Mouse (Mus musculus): ENCODE measurements at regions not wholly inside any gene's neighbourhood (a gene's known extent, or its start where the extent isn't known, plus 50 kb on each side); places are given as distances from the start of the nearest gene placed in this dataset.

DNA sequence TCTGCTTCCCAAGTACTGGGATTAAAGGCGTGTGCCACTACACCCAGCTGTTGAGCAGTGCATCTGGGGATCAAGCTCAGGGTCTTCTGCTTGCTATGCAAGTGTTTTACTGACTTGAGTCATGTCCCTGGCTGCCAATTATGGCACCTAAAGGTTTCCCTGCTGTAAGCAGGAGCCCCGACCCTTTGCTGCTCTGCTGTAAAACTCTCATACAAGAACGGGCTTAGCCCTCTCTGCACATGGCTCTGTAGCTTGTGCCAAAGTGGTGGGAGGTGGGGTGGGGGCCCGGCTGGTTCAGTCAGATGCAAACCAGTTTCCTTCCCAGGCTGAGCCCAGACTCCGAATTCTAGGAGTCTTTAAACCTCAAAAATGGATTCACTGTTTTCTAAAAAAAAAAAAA is 281.6 kb upstream of the Tbx3 start:
- no peak overlapping the region for H3K27ac ChIP-seq
- 68% methylated on average over 5 of the region's 5 CpGs for WGBS

DNA sequence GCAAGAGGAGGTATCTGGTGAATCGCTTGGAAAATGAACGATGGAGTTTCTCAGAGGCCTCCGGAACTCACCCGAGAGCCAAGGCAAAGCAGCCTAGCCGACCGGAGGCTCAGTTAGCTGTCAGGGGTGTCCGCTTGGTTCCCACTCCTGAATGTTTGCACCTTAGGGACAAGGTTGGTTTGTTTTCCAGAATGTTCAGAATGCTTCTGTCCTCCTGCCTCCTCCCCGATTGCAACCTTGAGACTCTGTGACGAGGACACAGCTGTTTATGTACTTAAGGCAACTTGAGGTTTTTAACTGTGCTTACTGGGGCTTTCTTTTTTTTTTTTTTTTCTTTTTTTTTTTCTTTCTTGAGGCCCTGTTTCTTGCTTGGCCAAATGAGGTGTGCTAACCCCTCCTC is 281.1 kb upstream of the Tbx3 start:
- H3K4me2 ChIP-seq (replicated peaks): no peak overlapping the region

More for the DNA sequence above, 281.6 kb upstream of the Tbx3 start:
- H3K27me3 ChIP-seq: no peaks in the 10 kb centered on the region
- no peak for ATAC-seq (ENCODE audit: insufficient number of reproducible peaks, insufficient read depth, low FRiP score, low TSS enrichment)
- no peaks in the 10 kb centered on the region for H3K36me3 ChIP-seq
- H3K9ac ChIP-seq: no peak overlapping the region
- no peaks in the 10 kb centered on the region for H3K9me3 ChIP-seq
- H3K4me3 ChIP-seq: no peak overlapping the region
- H3K4me1 ChIP-seq: peaks cover 4% of the 10 kb centered on the region; the same call in 1 of the 2 replicates
- no peak overlapping the region for H3K4me2 ChIP-seq (replicated peaks)

DNA sequence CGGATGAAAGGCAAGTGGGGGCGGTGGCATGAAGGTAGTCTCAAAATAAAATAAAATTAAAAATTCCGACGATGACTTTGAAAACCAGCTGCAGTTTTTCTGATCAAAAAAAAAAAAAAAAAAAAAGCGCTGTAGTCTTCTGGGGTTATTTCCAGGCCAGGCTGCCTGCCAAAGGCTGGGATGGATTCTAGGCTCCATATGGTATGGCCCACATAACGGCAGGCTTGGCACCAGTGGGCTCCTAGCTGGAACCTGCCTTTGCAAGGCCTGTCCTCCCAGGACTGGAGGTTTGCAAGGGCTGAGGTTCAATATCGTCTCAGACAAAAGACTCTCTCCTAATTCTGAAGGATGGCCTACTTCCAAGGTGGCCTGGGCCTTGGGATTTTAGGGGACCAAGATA is 280.6 kb upstream of the Tbx3 start:
- Histone ChIP-seq H3K27ac (no peak overlapping the region), H3K4me1 (peaks cover 4% of the 10 kb centered on the region; the same call in 1 of the 2 replicates), H3K4me3 (no peak overlapping the region), H3K27me3 (no peaks in the 10 kb centered on the region), H3K9ac (no peak overlapping the region), H3K9me3 (no peaks in the 10 kb centered on the region), H3K36me3 (no peaks in the 10 kb centered on the region), H3K4me2 (replicated peaks) (no peak overlapping the region)
- no peak for ATAC-seq (ENCODE audit: insufficient number of reproducible peaks, insufficient read depth, low FRiP score, low TSS enrichment)
- 79% methylated on average over 7 of the region's 7 CpGs for WGBS

More for the DNA sequence above, 281.1 kb upstream of the Tbx3 start:
- Histone ChIP-seq H3K27me3 (no peaks in the 10 kb centered on the region), H3K27ac (no peak overlapping the region), H3K36me3 (no peaks in the 10 kb centered on the region), H3K9ac (no peak overlapping the region), H3K4me3 (no peak overlapping the region), H3K4me1 (peaks cover 4% of the 10 kb centered on the region; the same call in 1 of the 2 replicates), H3K9me3 (no peaks in the 10 kb centered on the region)
- no peak for ATAC-seq (ENCODE audit: insufficient number of reproducible peaks, insufficient read depth, low FRiP score, low TSS enrichment)
- 79% methylated on average over 9 of the region's 9 CpGs for WGBS

DNA sequence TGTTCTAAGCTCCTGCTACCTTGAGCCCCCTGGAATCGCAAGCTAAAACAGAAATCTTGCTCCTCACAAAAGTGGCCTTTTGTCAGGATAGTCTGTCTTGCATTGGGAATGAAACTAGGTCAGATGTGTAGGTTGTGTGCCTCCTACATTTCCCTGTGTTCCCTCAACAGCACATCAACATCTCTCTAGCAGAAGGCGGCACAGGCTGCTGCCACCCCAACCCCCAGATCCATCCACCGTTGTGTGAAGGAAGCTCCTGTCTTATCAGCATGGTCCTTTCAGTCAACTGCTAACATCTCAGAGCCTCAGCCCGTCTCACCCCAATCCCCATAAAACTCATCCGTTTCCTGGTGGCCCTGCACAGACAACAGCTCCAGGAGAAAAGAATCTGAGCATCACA is 272.0 kb upstream of the Tbx3 start:
- no peak for ATAC-seq (ENCODE audit: insufficient number of reproducible peaks, insufficient read depth, low FRiP score, low TSS enrichment)
- Histone ChIP-seq H3K27me3 (no peaks in the 10 kb centered on the region), H3K4me1 (peaks cover 17% of the 10 kb centered on the region), H3K9ac (no peak overlapping the region), H3K9me3 (0 out of 2 replicates have a peak, but pooled peaks cover 2% of the 10 kb centered on the region), H3K4me3 (no peak overlapping the region), H3K4me2 (replicated peaks) (no peak overlapping the region), H3K27ac (no peak overlapping the region), H3K36me3 (no peaks in the 10 kb centered on the region)
- 87% methylated on average over 5 of the region's 5 CpGs for whole genome bisulfite sequencing

DNA sequence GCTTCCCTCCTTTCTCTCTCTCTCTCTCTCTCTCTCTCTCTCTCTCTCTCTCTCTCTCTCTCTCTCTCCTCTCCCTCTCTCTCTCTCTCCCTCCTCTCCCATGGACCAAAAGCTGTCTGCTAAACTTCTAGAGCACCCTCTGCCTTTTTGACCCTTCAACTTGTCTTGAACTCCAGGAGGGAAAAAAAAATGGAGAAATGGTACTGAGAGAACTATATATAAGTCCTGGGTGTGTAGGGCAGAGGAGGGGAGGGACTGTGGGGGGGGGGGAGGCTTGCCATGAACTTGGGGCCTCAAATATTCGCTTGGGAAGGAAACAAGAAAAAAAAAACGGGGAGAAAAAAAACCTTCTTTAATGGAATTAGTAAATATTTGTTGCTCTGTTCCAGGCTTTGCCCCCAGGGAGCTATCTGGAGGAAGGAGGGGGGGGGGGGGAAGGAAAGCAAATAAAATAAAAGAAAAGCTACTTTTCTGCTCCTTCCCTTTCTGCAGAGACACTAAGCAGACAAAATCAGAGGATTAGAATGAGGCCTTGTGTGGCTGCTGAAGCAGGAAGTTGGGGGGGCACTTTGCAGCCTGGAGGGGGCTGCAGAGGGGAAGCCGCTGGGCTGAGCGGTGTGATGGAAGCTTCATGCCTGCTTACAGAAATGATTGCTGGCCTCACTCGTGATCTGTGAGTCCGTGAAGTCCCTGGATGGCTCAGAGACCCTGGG is 270.1 kb upstream of the Tbx3 start:
- H3K9me3 ChIP-seq: no peaks in the 10 kb centered on the region
- no peaks in the 10 kb centered on the region for H3K27me3 ChIP-seq
- peak overlapping the region; percentile 45 for H3K9ac ChIP-seq
- H3K4me3 ChIP-seq: no peak overlapping the region
- WGBS: 4% methylated on average over 6 of the region's 6 CpGs
- no peak for ATAC-seq (ENCODE audit: insufficient number of reproducible peaks, insufficient read depth, low FRiP score, low TSS enrichment)
- peak overlapping the region; percentile 81 for H3K27ac ChIP-seq
- H3K4me1 ChIP-seq: peaks cover 17% of the 10 kb centered on the region
- 0 out of 2 replicates have a peak overlapping the region, but pooled peaks have one; percentile 13 for H3K4me2 ChIP-seq (replicated peaks)
- no peaks in the 10 kb centered on the region for H3K36me3 ChIP-seq

DNA sequence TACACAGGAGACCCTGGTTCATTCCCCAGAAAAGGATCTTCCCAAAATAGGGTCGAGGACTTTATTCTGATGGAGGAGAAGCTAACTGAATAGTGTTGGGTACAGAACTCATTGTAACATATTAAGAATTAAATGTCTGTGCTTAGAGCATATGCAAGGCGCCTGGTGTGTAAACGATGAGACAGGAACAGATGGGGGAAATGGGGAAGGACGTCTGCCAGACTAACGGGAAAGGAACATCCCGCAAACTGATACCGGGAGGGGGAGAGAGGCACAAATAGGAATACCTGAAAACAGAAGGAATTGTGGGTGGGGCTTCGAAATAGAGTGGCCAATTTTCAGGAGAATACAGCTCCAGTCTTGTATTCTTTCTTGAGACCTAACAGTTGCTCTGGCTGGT is 268.6 kb upstream of the Tbx3 start:
- H3K9ac ChIP-seq: no peak overlapping the region
- no peaks in the 10 kb centered on the region for H3K36me3 ChIP-seq
- no peak for ATAC-seq (ENCODE audit: insufficient number of reproducible peaks, insufficient read depth, low FRiP score, low TSS enrichment)
- no peak overlapping the region for H3K4me2 ChIP-seq (replicated peaks)
- no peaks in the 10 kb centered on the region for H3K9me3 ChIP-seq
- no peak overlapping the region for H3K27ac ChIP-seq
- 78% methylated on average over 8 of the region's 8 CpGs for WGBS
- no peak overlapping the region for H3K4me3 ChIP-seq
- no peaks in the 10 kb centered on the region for H3K27me3 ChIP-seq
- H3K4me1 ChIP-seq: peaks cover 17% of the 10 kb centered on the region

DNA sequence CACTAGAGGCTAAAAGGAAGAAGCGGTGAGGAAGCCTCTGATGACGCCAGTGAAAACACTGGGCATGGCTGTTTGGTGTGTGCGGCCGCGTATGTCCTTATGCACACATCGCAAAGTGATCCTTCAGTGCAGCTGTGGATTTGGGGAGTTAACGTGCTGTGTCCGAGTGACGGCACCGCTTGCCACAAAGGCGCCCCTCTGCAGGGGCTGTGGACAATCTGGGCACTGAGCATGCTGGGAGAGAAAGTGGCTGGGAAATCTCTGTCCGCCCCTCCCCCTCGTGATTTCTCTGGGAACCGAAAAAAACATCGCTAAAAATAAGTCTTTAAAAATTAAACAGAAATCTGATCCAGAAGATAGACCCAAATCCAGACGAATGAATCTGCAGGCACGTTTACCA is 267.8 kb upstream of the Tbx3 start:
- 76% methylated on average over 17 of the region's 17 CpGs for WGBS
- no peak for ATAC-seq (ENCODE audit: insufficient number of reproducible peaks, insufficient read depth, low FRiP score, low TSS enrichment)
- H3K36me3 ChIP-seq: no peaks in the 10 kb centered on the region
- peaks cover 17% of the 10 kb centered on the region for H3K4me1 ChIP-seq
- no peaks in the 10 kb centered on the region for H3K27me3 ChIP-seq
- no peak overlapping the region for H3K4me3 ChIP-seq
- H3K4me2 ChIP-seq (replicated peaks): no peak overlapping the region
- no peaks in the 10 kb centered on the region for H3K9me3 ChIP-seq
- no peak overlapping the region for H3K9ac ChIP-seq
- H3K27ac ChIP-seq: no peak overlapping the region

DNA sequence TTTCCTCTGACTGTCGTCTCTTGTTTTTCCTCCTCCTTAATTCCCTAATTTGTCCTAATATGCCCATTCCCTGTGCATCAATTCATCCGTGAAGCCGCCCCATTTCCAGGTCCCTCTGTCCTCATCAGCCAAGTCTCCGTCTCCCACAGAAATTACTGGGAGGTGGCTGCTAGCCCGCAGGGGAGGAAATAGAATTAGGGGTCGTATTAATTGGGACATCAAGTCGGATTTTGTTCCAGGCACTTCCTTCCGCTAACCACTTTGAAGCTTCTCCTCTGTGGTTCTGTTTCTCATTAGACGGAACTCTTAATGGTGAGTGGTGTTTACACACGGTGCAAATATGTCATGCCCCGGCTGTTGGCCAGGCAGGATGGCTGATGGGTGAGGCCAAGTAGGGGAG is 259.5 kb upstream of the Tbx3 start:
- Histone ChIP-seq H3K4me3 (no peak overlapping the region), H3K36me3 (no peaks in the 10 kb centered on the region), H3K4me1 (0 out of 2 replicates have a peak, but pooled peaks cover 3% of the 10 kb centered on the region), H3K27ac (no peak overlapping the region), H3K9ac (no peak overlapping the region), H3K4me2 (replicated peaks) (no peak overlapping the region), H3K9me3 (peaks cover 6% of the 10 kb centered on the region), H3K27me3 (peaks cover 10% of the 10 kb centered on the region)
- WGBS: 21% methylated on average over 11 of the region's 11 CpGs
- ATAC-seq (ENCODE audit: insufficient number of reproducible peaks, insufficient read depth, low FRiP score, low TSS enrichment): no peak

DNA sequence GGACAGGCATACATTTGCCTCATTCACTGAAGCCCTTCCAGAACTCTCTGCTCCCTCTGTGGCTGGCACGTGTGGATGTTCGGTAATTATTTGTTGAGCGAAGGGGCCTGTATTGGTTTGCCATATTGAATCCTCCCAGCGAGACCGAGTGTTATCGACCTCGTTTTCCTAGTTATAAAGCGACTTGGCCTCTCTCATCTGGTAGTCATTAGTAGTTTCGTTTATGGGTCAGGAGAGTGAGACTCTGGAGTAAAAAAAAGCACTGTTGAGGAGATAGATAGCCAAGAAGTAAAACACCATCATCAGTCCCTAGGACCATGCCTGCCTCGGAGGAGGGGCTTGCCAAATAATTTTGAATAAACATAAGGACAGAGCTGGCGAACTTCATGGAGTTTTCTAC is 254.6 kb upstream of the Tbx3 start:
- H3K27ac ChIP-seq: no peak overlapping the region
- no peak overlapping the region for H3K9ac ChIP-seq
- H3K27me3 ChIP-seq: peaks cover 3% of the 10 kb centered on the region; the same call in 1 of the 2 replicates
- H3K4me2 ChIP-seq (replicated peaks): no peak overlapping the region
- H3K4me1 ChIP-seq: peaks cover 15% of the 10 kb centered on the region; the same call in 1 of the 2 replicates
- peaks cover 6% of the 10 kb centered on the region for H3K9me3 ChIP-seq
- no peak for ATAC-seq (ENCODE audit: insufficient number of reproducible peaks, insufficient read depth, low FRiP score, low TSS enrichment)
- no peaks in the 10 kb centered on the region for H3K36me3 ChIP-seq
- H3K4me3 ChIP-seq: no peak overlapping the region
- 34% methylated on average over 11 of the region's 11 CpGs for WGBS

DNA sequence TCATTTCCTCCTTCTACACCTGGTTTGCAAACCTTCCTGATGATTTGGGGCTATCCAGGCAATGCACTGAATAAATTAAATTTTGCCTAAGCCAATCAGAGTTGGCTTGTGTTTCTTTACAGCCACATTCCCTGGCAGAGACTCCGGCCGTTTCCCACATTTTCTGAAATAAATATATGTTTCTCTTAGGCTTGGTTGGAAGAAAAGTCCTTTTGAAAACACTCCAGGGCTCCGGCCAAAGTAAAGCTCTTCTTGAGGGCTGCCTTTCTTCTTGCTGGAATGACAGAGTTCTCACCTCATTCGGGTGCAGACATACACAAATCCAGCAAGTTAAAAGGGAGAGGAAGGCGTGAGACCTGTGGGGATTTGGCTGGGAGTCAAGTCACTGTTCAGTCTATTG is 252.0 kb upstream of the Tbx3 start:
- Histone ChIP-seq H3K4me2 (replicated peaks) (no peak overlapping the region), H3K9me3 (peaks cover 6% of the 10 kb centered on the region), H3K36me3 (no peaks in the 10 kb centered on the region), H3K27me3 (no peaks in the 10 kb centered on the region; the same call in 1 of the 2 replicates), H3K9ac (no peak overlapping the region), H3K27ac (no peak overlapping the region), H3K4me3 (no peak overlapping the region), H3K4me1 (peaks cover 15% of the 10 kb centered on the region; the same call in 1 of the 2 replicates)
- no peak for ATAC-seq (ENCODE audit: insufficient number of reproducible peaks, insufficient read depth, low FRiP score, low TSS enrichment)
- WGBS: 55% methylated on average over 5 of the region's 5 CpGs

DNA sequence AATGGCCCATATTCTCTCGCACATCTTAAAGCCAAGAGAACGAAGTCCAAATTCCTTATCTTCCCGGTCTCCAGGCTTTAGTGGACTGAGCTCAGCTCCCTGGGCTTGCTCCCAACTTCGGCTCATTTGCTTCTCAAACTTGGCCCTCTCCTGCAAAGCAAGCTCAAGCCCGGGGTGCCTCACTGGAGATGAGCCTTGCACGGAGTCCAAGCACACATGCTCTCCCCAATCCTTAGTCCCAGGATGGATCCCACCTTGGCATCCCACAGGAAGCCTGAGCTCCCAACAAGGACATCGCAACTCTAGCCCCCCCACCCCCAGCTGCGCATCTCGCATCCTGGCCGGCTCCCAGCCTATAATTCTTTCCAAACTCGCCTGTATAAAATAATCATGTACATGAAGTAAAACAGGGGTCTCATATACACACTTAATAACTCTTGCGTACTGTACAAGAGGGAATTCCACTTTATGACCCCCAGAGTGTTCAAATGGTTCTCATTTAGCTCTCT is 242.9 kb upstream of the Tbx3 start:
- Histone ChIP-seq H3K27me3 (0 out of 2 replicates have a peak, but pooled peaks cover 3% of the 10 kb centered on the region), H3K27ac (no peak overlapping the region), H3K9me3 (no peaks in the 10 kb centered on the region), H3K4me3 (no peak overlapping the region), H3K4me2 (replicated peaks) (no peak overlapping the region), H3K4me1 (peaks cover 11% of the 10 kb centered on the region), H3K9ac (no peak overlapping the region), H3K36me3 (no peaks in the 10 kb centered on the region)
- WGBS: 60% methylated on average over 12 of the region's 12 CpGs
- ATAC-seq (ENCODE audit: insufficient number of reproducible peaks, insufficient read depth, low FRiP score, low TSS enrichment): peak; percentile 41; the same call in 1 of the 2 replicates

DNA sequence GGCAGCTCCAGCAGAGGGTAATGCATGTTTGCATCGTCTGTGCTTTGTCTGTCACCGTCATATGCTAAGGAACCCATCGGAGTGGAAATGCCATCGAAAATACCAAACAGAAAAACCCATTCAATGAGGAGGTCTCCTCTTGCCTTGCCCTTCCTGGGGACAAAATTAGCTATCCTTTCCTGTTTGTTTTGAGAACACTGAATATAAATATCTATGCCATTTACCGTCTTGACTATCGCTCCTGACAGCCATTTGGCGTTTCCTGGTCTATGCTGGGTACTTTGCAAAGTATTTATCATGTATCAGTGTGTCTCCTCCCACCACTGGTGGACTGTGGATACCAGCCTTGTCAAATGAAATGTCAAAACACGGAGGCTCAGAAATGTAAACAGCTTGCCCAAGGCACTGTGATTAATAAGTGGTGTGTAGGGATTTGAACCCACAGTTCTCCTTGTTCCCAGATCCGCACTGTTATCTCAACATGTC is 239.2 kb upstream of the Tbx3 start:
- Histone ChIP-seq H3K27ac (no peak overlapping the region), H3K9me3 (no peaks in the 10 kb centered on the region), H3K4me3 (no peak overlapping the region), H3K27me3 (0 out of 2 replicates have a peak, but pooled peaks cover 3% of the 10 kb centered on the region), H3K9ac (no peak overlapping the region), H3K4me2 (replicated peaks) (no peak overlapping the region), H3K4me1 (peaks cover 18% of the 10 kb centered on the region), H3K36me3 (no peaks in the 10 kb centered on the region)
- ATAC-seq (ENCODE audit: insufficient number of reproducible peaks, insufficient read depth, low FRiP score, low TSS enrichment): no peak
- WGBS: 84% methylated on average over 9 of the region's 9 CpGs
